Mouse (Mus musculus) heart, postnatal 10 days (tissue): Measurements from ENCODE around the gene Nup54. TPM values are rescaled to one million over a fixed set of nuclear protein-coding genes. Genes with fewer than 3 reads are reported as not detected.

Experiments used
- DNase-seq, 2 experiments: peaks; one replicate each; pipeline ENCODE4 v3.0.0; 2021
- intact Hi-C: fragments of 180-260 bp; cut with DNase I; formaldehyde crosslinking; loops from one replicate; pipeline ENCODE4 v1.15.1; 2025
- total RNA-seq, 2 experiments: library from RNA; stranded (reverse); gene quantifications; 2 replicates each; pipeline ENCODE4 v1.2.3; 2021

The Nup54 gene
- total RNA-seq, result 10 to 100 TPM; 20.7 to 27.0 TPM

DNA sequence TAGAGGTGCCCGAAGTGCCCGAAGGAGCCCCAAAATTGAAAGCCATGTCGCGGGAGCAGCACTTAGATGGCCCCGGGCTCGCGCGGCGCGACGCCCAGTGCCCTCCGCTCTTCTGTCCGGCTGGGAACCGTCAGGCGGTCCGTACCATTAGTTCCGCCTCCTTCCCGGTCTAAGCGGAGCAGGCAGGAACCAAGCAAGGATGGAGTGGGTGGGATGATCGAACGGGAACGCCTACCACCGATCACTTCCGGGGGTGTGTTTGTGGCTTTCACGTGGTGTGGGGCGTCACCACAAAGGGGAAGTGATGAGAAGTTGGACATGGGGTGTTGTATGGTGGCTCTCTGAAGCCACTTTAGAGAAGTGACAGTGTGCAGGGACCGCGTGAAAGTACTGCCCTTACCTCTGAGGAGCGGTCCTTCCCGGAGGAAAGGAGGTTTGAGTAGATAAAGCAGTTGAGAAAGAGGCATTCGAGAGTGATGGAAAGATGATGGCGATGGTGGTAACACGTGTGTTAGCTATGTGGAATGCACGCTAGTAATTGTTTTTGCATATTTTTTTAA lies at the start of gene Nup54:
Gene Nup54 (minus strand): TSS at position 195 of the 560 bp plus-strand sequence.
- peak; percentile 98 to 99 for DNase-seq
- intact Hi-C loops, result no loop called here

DNA sequence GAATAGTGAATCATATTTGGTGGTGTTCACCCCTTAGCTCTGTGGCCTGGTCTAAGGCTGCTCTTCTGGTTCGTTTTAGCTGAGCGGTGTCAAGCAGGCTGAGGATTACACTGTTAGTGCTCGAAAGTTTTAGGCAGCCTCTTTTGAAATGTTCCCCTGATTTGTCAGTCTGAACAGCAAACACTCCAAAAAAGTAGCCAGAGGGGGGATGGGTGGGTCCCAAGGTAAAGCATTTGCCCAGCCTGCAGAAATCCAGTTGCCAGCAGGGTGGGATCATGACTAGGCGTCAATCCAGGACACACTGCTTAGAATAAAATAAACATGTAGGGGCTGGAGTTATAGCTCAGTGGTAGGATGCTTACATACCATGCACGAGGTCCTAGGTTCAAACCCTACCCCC lies 37.8 kb upstream of the Nup54 start:
- no peak for DNase-seq
- intact Hi-C loops, result no loop called here

DNA sequence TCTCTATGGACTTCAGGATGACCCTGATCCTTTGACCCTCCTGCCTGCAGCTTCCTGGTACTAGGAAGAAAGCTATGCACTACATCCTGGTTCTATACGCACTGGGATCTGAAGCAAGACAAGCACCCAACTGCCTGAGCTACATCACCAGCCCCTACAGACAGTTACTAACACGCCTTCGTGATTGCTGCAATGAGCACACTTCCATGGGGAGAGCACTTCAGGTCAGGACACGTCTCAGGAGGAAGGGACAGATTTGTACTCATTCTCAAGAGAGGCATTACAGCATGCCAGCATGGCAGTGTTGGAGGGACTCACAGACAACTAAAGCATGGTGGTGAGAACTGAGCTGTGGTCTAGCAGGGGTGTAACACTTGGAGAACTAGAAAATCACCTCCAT lies 36.5 kb upstream of the Nup54 start:
- intact Hi-C loops, result no loop called here

DNA sequence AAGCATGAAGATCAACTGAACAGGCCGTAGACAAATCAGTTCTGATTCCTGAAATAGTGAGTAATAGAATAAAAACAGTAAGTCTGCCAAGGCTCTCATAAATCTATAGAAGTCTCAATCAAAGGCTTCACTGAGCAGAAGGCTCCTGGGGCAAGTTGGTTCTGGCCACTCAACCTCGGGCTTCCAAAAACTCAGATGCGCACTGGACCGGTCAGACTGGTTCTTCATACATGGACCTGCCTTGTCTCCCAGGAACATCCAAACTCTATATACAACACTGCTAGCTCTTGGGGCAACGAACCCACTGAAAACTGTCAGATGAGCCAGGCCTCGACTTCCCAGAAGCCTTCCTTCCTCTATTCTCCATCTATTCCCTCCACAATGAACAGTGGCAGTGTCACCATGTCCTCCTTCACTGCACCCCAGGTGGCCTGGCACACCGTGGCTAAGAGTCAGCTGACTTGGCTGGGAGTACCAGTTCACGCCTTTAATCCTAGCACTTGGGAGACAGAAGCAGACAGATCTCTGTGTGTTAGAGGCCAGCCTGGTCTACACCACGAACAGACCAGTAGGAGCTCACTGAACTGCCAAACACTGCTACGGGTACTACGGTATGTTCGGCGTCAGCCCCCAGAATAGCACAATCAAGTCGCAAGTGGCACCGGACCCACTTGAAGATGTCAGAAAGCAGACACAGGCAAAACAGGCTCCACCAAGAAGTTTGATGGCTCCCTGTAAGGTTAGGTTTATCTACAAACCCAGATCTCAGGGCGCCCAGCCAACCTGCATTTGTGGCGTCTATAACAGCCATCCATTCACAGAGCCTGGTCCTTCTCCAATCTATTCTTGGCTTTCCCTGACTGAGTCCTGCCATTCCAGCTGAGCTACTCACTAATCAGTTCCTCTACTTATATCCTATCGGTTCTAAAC lies 34.4 kb upstream of the Nup54 start:
- DNase-seq, result no peak
- intact Hi-C loops, result loop anchor here (2.0 to 10.0 kb wide), 2 partner anchors 181 to 485 kb away; no protein-coding TSS in a partner anchor

More for the DNA sequence above, 36.5 kb upstream of the Nup54 start:
- no peak for DNase-seq

DNA sequence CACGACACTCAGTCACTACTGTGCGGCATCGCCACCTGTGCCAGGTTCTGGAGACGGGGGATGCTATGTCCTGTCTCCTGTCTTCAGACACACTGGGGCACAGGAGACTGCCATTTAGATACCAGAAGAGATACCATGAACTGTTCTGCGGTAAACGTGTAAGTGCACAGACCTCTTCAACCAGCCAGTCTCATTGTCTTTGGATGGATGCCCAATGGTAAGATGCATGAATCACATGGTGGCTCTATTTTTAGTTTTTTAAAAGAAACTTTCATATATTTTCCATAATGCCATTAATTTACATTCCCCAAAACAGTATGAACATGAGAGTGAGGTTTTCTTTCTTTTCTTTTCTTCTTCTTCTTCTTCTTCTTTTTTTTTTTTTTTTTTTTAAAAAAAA lies 33.2 kb upstream of the Nup54 start:
- no peak for DNase-seq
- intact Hi-C loops, result loop anchor here (2.0 to 10.0 kb wide), 2 partner anchors 183 to 487 kb away; no protein-coding TSS in a partner anchor

DNA sequence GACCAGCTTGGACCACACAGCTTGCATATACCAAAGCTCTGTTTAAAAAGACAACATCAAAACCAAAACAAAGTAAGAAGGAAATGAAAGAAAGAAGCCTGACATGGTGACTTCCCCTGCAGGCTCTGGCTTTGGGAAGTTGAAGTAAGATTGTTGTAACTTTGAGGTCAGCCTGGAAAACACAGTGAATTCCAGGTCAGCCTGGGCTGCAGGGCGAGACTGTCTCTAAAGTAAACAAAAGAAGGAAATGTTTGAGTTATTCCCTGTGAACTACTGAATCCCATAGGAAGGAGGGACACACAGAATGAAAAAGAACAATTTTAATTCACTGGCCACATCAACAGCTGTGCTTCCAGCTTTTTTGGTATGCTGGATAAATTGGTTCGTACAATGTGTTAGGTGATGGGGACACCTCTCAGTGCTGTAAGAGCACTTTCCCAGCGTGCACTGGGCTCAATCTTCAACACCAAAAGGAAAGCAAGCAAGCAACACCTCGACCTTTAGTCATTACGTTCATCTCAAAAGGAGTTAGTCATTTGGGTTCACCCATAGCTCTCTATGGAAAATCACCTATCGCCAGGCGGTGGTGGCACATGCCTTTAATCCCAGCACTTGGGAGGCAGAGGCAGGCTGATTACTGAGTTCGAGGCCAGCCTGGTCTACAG lies 32.2 kb upstream of the Nup54 start:
- intact Hi-C loops, result loop anchor here (10.0 kb wide), 1 partner anchor 488 kb away; no protein-coding TSS in a partner anchor
- DNase-seq, result no peak

DNA sequence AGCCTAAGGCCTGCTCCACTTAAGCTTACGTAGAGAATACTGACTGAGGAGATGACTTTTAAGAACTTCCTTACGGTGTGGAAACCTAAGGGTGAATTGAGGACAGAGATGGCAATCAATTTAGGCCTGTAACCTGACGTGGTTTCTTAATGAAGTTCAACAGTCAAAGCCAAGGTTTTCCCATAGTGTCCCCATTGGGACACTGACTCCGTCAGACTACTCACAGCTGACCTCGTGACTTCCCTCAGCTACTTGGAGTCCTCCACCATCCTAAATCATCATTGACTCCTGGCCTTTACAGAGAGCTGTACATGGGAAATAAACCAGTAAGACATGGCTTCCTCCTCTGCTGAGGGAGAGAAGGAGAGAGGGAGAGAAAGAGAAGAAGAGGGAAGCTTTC lies 30.5 kb upstream of the Nup54 start:
- intact Hi-C loops, result loop anchor here (10.0 kb wide), 1 partner anchor 489 kb away; no protein-coding TSS in a partner anchor
- no peak for DNase-seq

DNA sequence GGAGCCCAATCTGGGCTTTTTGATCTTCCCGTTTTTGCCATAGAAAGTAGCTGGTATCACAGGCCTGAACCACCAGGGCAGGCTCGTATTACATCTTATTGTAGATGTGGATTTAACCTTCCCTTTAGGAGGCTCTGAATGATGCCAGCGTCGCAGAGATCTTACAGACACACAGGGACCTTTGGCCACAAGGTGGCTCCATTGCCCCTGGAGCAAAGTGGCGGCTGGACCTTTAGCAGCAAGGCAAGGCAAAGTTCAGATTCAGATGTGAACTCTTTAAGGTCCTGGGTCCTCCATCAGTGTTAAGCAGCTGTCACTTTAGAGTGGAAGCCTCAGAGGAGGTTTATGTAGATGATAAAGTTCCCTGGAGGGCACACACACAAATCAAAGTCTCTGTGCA lies 26.3 kb upstream of the Nup54 start:
- intact Hi-C loops, result loop anchor here (1.0 to 10.0 kb wide), 4 partner anchors 45 to 493 kb away; partner anchors contain the start of gene Scarb2
- peak; percentile 78 to 83 for DNase-seq

DNA sequence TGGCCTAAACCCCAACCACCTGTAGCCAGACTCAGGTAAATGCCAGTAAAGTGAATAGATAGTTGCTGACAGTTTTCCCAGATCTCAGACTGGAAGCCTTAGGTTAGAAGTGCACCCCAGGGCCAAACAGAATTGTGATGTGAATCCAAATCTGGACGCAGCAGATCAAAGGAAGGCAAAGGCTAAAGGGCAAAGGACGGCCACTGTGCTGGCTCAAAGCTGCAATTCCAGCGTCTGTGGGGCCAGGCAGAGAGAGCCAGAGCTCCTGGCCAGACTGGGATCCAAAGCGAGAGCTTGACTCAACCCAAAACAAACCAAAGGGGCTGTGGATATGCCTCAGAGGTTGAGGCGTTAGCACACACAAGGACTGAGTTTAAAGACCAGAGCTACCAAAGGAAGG lies 23.7 kb upstream of the Nup54 start:
- DNase-seq, result no peak
- intact Hi-C loops, result no loop called here

DNA sequence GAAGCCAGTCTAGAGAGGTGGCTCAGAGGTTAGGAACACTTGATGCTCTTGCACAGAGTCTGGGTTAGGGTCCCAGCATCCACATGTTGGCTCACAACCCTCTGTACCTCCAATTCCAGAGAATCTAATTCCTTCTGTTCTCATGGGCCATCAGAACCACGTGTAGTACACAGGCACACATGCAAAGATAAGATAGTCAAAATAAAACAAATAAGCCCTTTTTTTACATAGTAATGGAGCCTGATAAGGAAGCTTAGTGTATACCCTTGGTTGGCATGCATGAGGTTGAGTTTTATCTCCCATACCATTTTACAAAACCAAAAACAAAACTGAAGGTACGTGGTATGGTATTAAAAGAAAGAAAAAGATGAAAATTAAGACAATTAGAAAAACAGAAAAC lies 22.4 kb upstream of the Nup54 start:
- DNase-seq, result no peak
- intact Hi-C loops, result no loop called here

DNA sequence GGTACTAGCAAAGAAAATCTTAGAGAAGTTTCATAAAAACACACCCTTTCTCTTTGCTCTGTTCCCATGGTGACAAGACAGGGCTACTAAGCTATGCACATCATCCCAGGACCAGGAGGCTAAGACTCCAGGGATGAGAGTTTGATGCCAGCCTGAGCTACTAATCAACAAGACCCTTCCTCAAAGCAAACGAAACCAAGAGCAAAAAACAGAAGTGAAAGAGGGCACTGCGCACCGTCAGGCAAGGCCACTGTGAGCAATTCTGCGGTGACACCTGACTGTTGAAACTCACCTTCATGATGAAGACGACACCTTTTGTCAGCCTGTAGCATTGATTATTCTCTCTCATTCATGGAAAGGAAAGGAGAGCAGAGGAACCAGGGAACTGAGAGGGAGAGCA lies 17.9 kb upstream of the Nup54 start:
- intact Hi-C loops, result no loop called here

DNA sequence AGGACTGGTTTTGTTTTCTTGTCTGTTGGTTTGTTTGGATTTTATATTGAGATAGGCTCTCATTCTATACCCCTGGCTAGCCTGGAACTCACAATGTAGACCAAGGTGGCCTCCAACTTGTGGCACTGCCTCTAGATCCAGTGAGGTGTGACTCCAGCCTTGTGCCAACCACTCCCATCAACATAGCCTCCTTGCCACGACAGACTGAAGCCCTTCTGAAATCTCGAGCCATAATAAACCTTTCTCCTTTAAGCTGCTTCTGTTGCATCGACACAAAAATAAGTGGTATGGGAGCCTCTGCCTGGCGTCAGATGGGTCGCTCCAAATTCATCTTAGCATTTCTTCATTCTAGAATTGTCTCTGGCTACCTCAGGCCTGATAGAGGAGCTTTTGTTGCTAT lies 11.7 kb upstream of the Nup54 start:
- intact Hi-C loops, result no loop called here
- DNase-seq, result no peak

More for the DNA sequence above, 17.9 kb upstream of the Nup54 start:
- DNase-seq, result no peak

DNA sequence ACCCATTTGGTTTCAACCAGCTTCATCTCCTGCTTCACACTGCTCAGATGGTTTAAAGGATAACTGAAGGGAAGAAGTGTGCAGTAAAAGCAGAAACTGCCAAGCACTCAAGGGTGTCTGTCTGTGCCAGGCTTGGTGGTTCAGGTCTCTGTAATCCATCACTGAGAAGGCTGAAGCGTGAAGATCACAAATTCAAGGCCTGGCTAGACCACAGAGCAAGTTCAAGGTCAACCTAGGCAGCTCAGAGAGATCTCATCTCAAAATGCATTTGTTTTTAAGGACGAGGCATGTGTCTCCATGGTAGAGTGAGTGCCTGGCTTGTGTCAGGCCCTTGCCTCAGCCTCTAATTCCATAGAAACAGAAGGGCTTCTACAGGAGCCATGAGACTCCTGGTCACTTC lies 10.0 kb upstream of the Nup54 start:
- intact Hi-C loops, result no loop called here
- no peak for DNase-seq

DNA sequence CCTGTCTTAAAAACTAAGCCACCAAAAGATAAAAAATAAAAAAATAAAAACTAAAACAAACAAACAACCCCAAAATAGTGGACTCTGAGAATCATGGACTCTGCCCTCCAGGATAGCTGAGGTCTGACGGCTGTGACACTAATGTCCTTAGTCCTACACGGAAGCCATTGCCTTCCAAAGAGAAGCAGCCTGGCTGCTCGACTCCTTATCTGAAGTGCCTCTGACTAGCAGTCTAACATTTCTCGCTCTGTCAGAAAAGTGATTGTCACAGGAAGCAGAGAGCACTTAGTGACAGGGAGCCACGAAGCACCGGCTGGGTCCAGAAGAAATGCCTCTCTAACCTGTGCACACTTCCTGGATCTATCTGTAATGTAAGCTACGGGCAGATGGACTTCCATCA lies 7.9 kb upstream of the Nup54 start:
- intact Hi-C loops, result no loop called here
- DNase-seq, result peak; percentile 18 to 36

DNA sequence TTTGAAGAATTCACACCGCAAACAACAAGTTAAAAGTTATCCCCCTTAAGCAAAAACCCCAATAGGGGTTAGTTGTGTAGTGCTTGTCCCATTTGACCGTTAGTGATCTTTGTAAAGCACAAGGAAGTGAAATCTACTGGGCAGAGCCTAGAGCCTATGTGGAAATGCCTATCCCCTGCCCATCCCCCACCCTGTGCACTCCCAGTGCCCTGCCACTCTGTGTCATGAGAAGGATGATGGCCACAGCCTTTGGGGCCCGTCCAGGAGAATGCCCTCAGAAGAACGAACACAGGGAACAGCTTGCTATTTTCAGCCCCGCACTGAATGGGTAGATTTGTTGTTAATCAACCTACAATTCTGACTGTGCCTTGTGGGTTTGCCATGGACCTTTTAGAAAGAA lies 6.5 kb upstream of the Nup54 start:
- intact Hi-C loops, result no loop called here
- peak; percentile 60 to 64 for DNase-seq

DNA sequence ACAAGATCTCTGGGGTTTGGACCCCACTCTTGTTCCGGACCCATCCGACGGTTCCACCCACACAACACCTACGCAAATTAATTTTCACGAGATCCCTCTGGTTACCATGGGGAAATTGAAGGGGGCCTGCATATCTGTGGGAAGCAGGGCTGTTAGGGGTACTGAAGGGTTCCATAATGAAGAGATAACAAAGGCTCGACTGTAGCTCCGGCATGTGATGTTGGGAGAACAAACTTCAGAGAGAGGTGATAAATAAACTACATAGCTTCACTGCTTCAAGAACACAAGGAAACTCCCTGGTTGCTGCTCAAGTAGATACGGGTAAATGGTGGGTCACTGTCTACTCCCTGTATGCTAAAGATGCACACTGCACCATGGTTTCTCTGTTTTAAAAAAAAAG lies 3.5 kb upstream of the Nup54 start:
- intact Hi-C loops, result no loop called here
- DNase-seq, result no peak

DNA sequence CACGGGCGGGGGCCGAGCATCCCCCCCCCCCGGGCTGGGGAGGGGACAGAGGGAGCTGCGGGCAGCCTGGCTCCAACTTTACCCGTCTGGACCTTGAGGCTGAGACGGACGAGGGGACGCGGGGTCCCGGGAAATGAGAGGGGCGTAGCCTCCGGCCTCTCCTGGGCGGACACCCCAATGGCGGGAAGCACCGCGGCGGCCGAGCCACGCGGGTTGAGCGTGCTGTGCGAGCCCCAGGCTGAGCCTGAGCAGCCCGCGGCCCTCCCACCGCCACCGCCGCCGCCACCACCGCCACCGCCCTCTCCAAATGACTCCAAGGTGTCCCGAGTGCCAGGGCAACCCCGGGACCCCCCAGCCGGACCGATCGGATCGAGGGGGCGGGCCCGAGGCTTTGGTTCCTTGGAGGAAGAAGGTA lies 441 bp downstream of the Nup54 start:
- DNase-seq, result no peak
- intact Hi-C loops, result no loop called here

DNA sequence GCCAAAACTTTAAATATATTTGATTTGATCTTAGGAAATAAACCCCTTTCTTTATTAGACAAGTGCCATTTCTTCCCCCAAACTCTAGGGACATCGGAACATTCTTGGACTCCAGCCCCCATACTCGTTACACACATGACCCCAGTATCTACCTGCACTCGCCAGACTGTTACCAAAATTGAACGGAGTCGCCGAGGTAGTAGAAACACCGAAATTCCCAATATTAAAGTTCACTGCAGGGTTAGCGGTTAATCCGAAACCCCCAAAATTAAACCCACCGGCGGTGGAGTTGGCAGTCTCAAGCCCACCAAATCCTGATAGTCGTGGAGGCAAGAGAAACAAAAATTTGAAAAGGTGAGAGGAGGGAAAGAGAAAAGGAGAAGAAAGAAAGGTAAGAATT lies 949 bp downstream of the Nup54 start:
- no peak for DNase-seq
- intact Hi-C loops, result no loop called here

DNA sequence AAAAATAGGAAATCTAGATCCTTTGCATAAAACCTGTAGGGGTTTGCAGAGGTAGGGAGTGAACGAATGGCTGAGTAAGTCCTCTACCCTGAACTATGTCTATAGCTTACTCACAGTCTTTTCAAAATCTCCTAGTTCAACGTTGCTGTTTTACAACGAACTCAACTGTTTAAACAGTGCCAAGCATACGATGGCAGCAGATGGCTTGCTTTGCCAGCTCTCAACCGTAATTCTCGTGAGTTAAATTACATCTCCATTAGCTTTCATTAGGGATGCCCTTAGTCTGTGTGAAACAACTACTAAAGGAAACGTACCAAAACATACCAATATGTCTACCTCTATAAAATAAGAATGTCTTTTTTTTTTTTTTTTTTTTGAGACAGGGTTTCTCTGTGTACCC lies 3.4 kb downstream of the Nup54 start:
- no peak for DNase-seq
- intact Hi-C loops, result no loop called here

DNA sequence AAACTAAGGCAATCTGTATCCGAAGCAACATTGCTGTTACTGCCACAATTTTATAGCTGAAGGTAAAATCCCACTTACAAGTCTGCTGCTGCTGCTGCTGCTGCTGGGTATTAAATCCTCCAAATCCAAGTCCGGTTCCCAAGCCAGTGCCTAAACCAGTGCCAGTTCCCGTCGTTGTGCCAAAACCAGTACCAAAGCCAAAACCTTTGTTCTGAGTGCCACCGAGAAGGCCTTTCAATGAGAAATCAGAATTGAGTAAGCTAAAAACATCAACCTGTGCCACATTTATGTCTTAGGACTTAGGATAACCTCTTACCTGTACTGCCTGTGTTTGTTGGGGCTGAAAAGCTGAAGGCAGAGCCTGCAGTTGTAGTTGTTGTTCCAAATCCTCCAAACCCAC lies 4.3 kb downstream of the Nup54 start:
- intact Hi-C loops, result no loop called here
- no peak for DNase-seq

DNA sequence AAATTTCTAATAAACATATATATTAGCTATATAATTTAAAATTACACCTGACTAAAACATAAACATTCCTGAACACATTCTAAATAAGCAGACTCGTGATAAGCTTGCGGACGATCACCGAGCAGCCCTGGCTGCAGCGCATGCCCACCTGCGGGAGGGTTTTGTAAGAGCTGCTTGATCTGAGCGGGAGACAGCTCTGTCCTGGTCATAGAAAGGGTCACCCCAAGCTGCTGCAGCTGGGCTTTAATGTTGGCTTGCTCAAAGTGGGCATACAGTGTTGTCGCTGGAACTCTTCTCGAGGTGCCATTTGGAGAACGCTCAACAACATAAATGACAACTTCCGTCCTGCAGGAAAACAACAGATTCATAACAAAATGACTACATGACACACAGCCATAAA lies 10.9 kb downstream of the Nup54 start:
- intact Hi-C loops, result no loop called here
- DNase-seq, result no peak
